In the genomic region with DNA sequence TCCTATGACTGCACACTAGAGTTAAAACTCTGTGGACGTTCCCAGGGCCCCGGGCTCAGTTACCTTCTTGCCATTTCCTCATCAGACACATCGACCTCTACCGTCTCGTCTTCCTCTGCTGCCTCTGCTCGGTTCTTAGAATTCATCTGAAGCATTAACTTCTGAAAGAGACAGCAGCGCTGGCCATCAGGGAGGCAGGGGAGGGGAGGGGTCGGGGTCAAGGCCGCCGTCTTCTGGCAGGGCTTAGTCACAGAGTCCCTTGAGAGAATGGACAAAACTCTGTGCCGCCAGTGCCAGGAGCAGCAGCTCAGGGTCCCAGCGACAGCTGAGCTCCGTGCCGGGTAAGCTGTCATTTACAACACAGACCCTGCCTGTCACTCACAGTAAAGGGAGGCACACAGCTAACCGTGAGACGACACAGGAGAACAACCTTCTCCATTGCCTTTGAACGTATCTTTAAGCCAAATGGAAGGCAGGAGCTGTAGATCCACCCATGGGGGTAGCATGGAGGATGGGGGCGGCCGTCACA, we compare ENCODE assay signal across 27 mouse cellular contexts. TPM values are rescaled to one million over a fixed set of nuclear protein-coding genes. Genes with fewer than 3 reads are reported as not detected.
A peak's percentile ranks its signal among the peaks of the same experiment; 100 is the strongest.
DNase-seq lines count a peak whose midpoint lies in the region; ATAC-seq lines count a peak whose summit lies in the region.
"Had no signal": no experiment of that assay in that cellular context is flagged by ENCODE, and none has a peak within 500 bp of the region (broad histone marks: within the 10 kb centered on the region; RNA-seq: fewer than 3 reads in every experiment).

No protein-coding gene starts in this region.

- peaks cover 89% of the 10 kb centered on the region for H3K36me3 ChIP-seq in kidney, embryonic 14.5 days (ENCODE audit: control insufficient read depth, insufficient read depth, low read length)
- H3K36me3 ChIP-seq in midbrain, embryonic 14.5 days (ENCODE audit: control insufficient read depth, insufficient read depth, low read length), result peaks cover 57% of the 10 kb centered on the region

- 70% methylated on average over 19 of the region's 19 CpGs for WGBS in kidney, embryonic 14.5 days
- WGBS in midbrain, embryonic 14.5 days, result 58% methylated on average over 19 of the region's 19 CpGs

- no peaks in the 10 kb centered on the region for H3K27me3 ChIP-seq in kidney, embryonic 14.5 days (ENCODE audit: control insufficient read depth, insufficient read depth, low read length)
- H3K27me3 ChIP-seq in midbrain, embryonic 14.5 days (ENCODE audit: control insufficient read depth, insufficient read depth, low read length), result no peaks in the 10 kb centered on the region
- H3K27me3 ChIP-seq: embryonic facial prominence, embryonic 12.5 days; forebrain, embryonic 15.5 days; heart, embryonic 12.5 days; limb, embryonic 15.5 days; liver, embryonic 13.5 days had no signal

- no peak overlapping the region for H3K27ac ChIP-seq in kidney, embryonic 14.5 days (ENCODE audit: low read depth, low read length)
- no peak overlapping the region for H3K27ac ChIP-seq in midbrain, embryonic 14.5 days (replicated peaks; ENCODE audit: low read depth, low read length)
- H3K27ac ChIP-seq: embryonic facial prominence, embryonic 12.5 days; forebrain, embryonic 10.5 days; forebrain, embryonic 15.5 days; heart, adult 2 months; limb, embryonic 10.5 days; limb, embryonic 15.5 days; liver, embryonic 13.5 days; macrophage had no signal

- no peak overlapping the region for H3K9ac ChIP-seq in kidney, embryonic 14.5 days (ENCODE audit: low read depth, low read length)
- no peak overlapping the region for H3K9ac ChIP-seq in midbrain, embryonic 14.5 days (replicated peaks; ENCODE audit: low read length)
- H3K9ac ChIP-seq: embryonic facial prominence, embryonic 12.5 days; forebrain, embryonic 15.5 days; heart, embryonic 12.5 days; limb, embryonic 15.5 days; liver, embryonic 13.5 days had no signal

- no peak overlapping the region for H3K4me3 ChIP-seq in kidney, embryonic 14.5 days (ENCODE audit: low read length)
- H3K4me3 ChIP-seq in midbrain, embryonic 14.5 days (replicated peaks; ENCODE audit: low read depth, low read length), result no peak overlapping the region
- H3K4me3 ChIP-seq: embryonic facial prominence, embryonic 12.5 days; forebrain, embryonic 10.5 days; forebrain, embryonic 15.5 days; heart, adult 2 months; heart, embryonic 12.5 days; limb, embryonic 10.5 days; limb, embryonic 15.5 days; liver, embryonic 13.5 days had no signal

- H3K4me2 ChIP-seq in kidney, embryonic 14.5 days (replicated peaks; ENCODE audit: low read depth, low read length), result no peak overlapping the region
- H3K4me2 ChIP-seq in midbrain, embryonic 14.5 days (ENCODE audit: low read length), result no peak overlapping the region
- H3K4me2 ChIP-seq: embryonic facial prominence, embryonic 12.5 days; forebrain, embryonic 15.5 days; heart, embryonic 12.5 days; limb, embryonic 15.5 days; liver, embryonic 13.5 days had no signal

- ATAC-seq in kidney, embryonic 14.5 days (ENCODE audit: low FRiP score, low TSS enrichment), result no peak
- ATAC-seq in midbrain, embryonic 14.5 days (ENCODE audit: low FRiP score, low TSS enrichment), result no peak
- ATAC-seq: forebrain, embryonic 15.5 days; intestine, embryonic 16.5 days had no signal

- DNase-seq in adrenal gland, adult 2 months, result peak; percentile 45
- no peak for DNase-seq in adrenal gland, adult 8-10 months
- peak; percentile 7 for DNase-seq in kidney, postnatal 14 days
- peak; percentile 64 for DNase-seq in adrenal gland, postnatal 14 days
- peak; percentile 12 for DNase-seq in midbrain, embryonic 14.5 days
- no peak for DNase-seq in thymus, postnatal 4 days
- no peak for DNase-seq in thymus, adult 18-20 months
- DNase-seq: cerebellum, adult 2 months; cerebellum, postnatal 25 days; gastrocnemius, postnatal 25 days; heart, adult 2 months; kidney, adult 8-10 months; kidney, postnatal 10 days; layer of hippocampus, adult 9-11 months; liver, embryonic 13.5 days; lung, adult 18-20 months; lung, postnatal 10 days had no signal

- H3K9me3 ChIP-seq in kidney, embryonic 14.5 days (ENCODE audit: control insufficient read depth, low read length), result no peaks in the 10 kb centered on the region; the same call in 1 of the 2 replicates
- H3K9me3 ChIP-seq in midbrain, embryonic 14.5 days (ENCODE audit: control insufficient read depth, low read length), result no peaks in the 10 kb centered on the region
- H3K9me3 ChIP-seq: embryonic facial prominence, embryonic 12.5 days; forebrain, embryonic 15.5 days; G1E; limb, embryonic 10.5 days; limb, embryonic 15.5 days; liver, embryonic 13.5 days had no signal

- no peaks in the 10 kb centered on the region for H3K4me1 ChIP-seq in kidney, embryonic 14.5 days (ENCODE audit: control insufficient read depth, insufficient read depth, low read length)
- H3K4me1 ChIP-seq in midbrain, embryonic 14.5 days (ENCODE audit: control insufficient read depth, insufficient read depth, low read length), result no peaks in the 10 kb centered on the region
- H3K4me1 ChIP-seq: embryonic facial prominence, embryonic 12.5 days; forebrain, embryonic 10.5 days; forebrain, embryonic 15.5 days; heart, embryonic 12.5 days; liver, embryonic 13.5 days had no signal

RNA-seq across cellular contexts. Expression of a gene that starts 9.1 kb away (rescaled TPM):
- 10 to 100 TPM; 15.2 to 18.5 TPM for total RNA-seq in adrenal gland, adult 2 months (2021)
- polyA plus RNA-seq in adrenal gland, adult 2 months (2012; rRNA removed), result 1.0 and 2.2 TPM in 2 replicates
- 10 to 100 TPM; 17.5 to 24.0 (median 21.9) TPM for total RNA-seq in adrenal gland, adult 8-10 months (2022)
- 70.6 and 90.1 TPM in 2 replicates for polyA plus RNA-seq in kidney, embryonic 14.5 days (2014; fragmentation: Nextera tagmentation; extraction: Ambion mirVana)
- 15.3 and 18.8 TPM in 2 replicates for total RNA-seq in adrenal gland, postnatal 14 days (2021)
- 32.7 and 33.3 TPM in 2 replicates for polyA plus RNA-seq in midbrain, embryonic 14.5 days (2014; fragmentation: Nextera tagmentation; extraction: Ambion mirVana)

Comparison
In these comparisons a context has a peak if more than half of its experiments do, and no peak if none do; other contexts are left out.
1. DNase-seq: peak in adrenal gland, adult 2 months (single experiment), kidney, postnatal 14 days (single experiment), adrenal gland, postnatal 14 days (single experiment) and midbrain, embryonic 14.5 days (single experiment); none in adrenal gland, adult 8-10 months (single experiment), thymus, postnatal 4 days (single experiment) and thymus, adult 18-20 months (0 of 2).